Mouse (Mus musculus) heart, embryonic 15.5 days (tissue): ENCODE data around the gene Map7d1. TPM values are rescaled to one million over a fixed set of nuclear protein-coding genes. Genes with fewer than 3 reads are reported as not detected.
"Not testable (repeated sequence)": the region's sequence is repeated elsewhere in the genome, so short reads cannot be mapped to it uniquely, and the experiment has no call there.

Experiments
- ATAC-seq: fragments of 200-750 bp; cut with Nextera tagmentation; replicated peaks from 2 replicates; pipeline ENCODE4 v1.8.0; 2017; ENCODE audit warnings: low read depth, moderate TSS enrichment; ENCODE audit not compliant: insufficient number of reproducible peaks, insufficient read depth, low FRiP score
- H3K27ac ChIP-seq: fragments of 300-500 bp; sonication (generic); 2 replicates; pipeline ENCODE4 v1.5.1; 2015; ENCODE audit warnings: mild to moderate bottlenecking, inconsistent platforms
- H3K27me3 ChIP-seq: fragments of 300-500 bp; sonication (generic); 2 replicates; pipeline ENCODE4 v1.6.1; 2015; ENCODE audit warnings: inconsistent platforms
- H3K36me3 ChIP-seq: fragments of 300-500 bp; sonication (generic); 2 replicates; pipeline ENCODE4 v1.6.1; 2015; ENCODE audit warnings: mild to moderate bottlenecking, inconsistent platforms
- H3K4me1 ChIP-seq: fragments of 300-500 bp; sonication (generic); replicated peaks from 2 replicates; pipeline ENCODE4 v1.6.1; 2015; ENCODE audit warnings: inconsistent platforms
- H3K4me2 ChIP-seq: fragments of 300-500 bp; sonication (generic); 2 replicates; pipeline ENCODE4 v1.6.1; 2015; ENCODE audit warnings: inconsistent platforms, mild to moderate bottlenecking, moderate library complexity
- H3K4me3 ChIP-seq: fragments of 300-500 bp; sonication (generic); 2 replicates; pipeline ENCODE4 v1.5.1; 2015; ENCODE audit warnings: mild to moderate bottlenecking, inconsistent platforms
- H3K9ac ChIP-seq: fragments of 300-500 bp; sonication (generic); 2 replicates; pipeline ENCODE4 v1.6.1; 2015; ENCODE audit warnings: mild to moderate bottlenecking, inconsistent platforms
- H3K9me3 ChIP-seq: fragments of 300-500 bp; sonication (generic); replicated peaks from 2 replicates; pipeline ENCODE4 v1.6.1; 2016; ENCODE audit warnings: inconsistent platforms
- WGBS: fragments of 180-500 bp; shearing (Covaris S2); methylation state at CpG from one replicate; pipeline ENCODE4 v1.1.7; 2015; ENCODE audit warnings: mixed read lengths; 5-methylcytosine and 5-hydroxymethylcytosine counted together
- polyA plus RNA-seq: library from polyadenylated mRNA; unstranded; fragments of >200 nt; fragmentation: Nextera tagmentation; extraction: Ambion mirVana; gene quantifications from 2 replicates; pipeline ENCODE4 v1.2.1, GENCODE M21; 2015

Map7d1 gene
- polyA plus RNA-seq, 1 experiment from 2014 or later = 39.4 TPM

GRCm38 (mm10) chr4:126236467-126237280 lies 19.5 kb downstream of the Map7d1 start:
- Histone ChIP-seq H3K27me3 (no peaks in the 10 kb centered on the region), H3K4me1 (peaks cover 38% of the 10 kb centered on the region), H3K9me3 (no peaks in the 10 kb centered on the region), H3K27ac (peak overlapping the region; percentile 96), H3K4me3 (peak overlapping the region; percentile 3; the same call in 1 of the 2 replicates), H3K9ac (peak overlapping the region; percentile 27; the same call in 1 of the 2 replicates), H3K4me2 (peak overlapping the region; percentile 49), H3K36me3 (peaks cover 82% of the 10 kb centered on the region)
- WGBS = 49% methylated on average over 61 of the region's 63 CpGs
- ATAC-seq = no peak

- 81% methylated on average over 10 of the region's 10 CpGs for WGBS
- H3K36me3 ChIP-seq = peaks cover 82% of the 10 kb centered on the region
- no peak overlapping the region for H3K4me2 ChIP-seq
- 0 out of 2 replicates have a peak overlapping the region, but pooled peaks have one; percentile 20 for H3K27ac ChIP-seq
- peaks cover 36% of the 10 kb centered on the region for H3K4me1 ChIP-seq
- no peak for ATAC-seq
- H3K9me3 ChIP-seq = no peaks in the 10 kb centered on the region
- H3K9ac ChIP-seq = no peak overlapping the region
- no peak overlapping the region for H3K4me3 ChIP-seq
- no peaks in the 10 kb centered on the region for H3K27me3 ChIP-seq
Measured at GRCm38 (mm10) chr4:126235191-126235590, 21.0 kb downstream of the Map7d1 start.

GRCm38 (mm10) chr4:126234496-126235175 lies 21.5 kb downstream of the Map7d1 start:
- WGBS = 79% methylated on average over 18 of the region's 18 CpGs
- peaks cover 76% of the 10 kb centered on the region for H3K36me3 ChIP-seq
- H3K27ac ChIP-seq = 0 out of 2 replicates have a peak overlapping the region, but pooled peaks have one; percentile 20
- no peak for ATAC-seq
- no peaks in the 10 kb centered on the region for H3K9me3 ChIP-seq
- H3K4me3 ChIP-seq = no peak overlapping the region
- no peak overlapping the region for H3K9ac ChIP-seq
- H3K4me1 ChIP-seq = peaks cover 36% of the 10 kb centered on the region
- no peaks in the 10 kb centered on the region for H3K27me3 ChIP-seq
- H3K4me2 ChIP-seq = no peak overlapping the region

- H3K4me1 ChIP-seq = peaks cover 30% of the 10 kb centered on the region
- H3K4me2 ChIP-seq = no peak overlapping the region
- peaks cover 68% of the 10 kb centered on the region for H3K36me3 ChIP-seq
- no peaks in the 10 kb centered on the region for H3K9me3 ChIP-seq
- no peak overlapping the region for H3K4me3 ChIP-seq
- 90% methylated on average over 29 of the region's 29 CpGs for WGBS
- H3K9ac ChIP-seq = no peak overlapping the region
- H3K27me3 ChIP-seq = no peaks in the 10 kb centered on the region
- H3K27ac ChIP-seq = no peak overlapping the region
- ATAC-seq = no peak
Measured at GRCm38 (mm10) chr4:126233676-126234308, 22.4 kb downstream of the Map7d1 start.

- Histone ChIP-seq H3K9me3 (no peaks in the 10 kb centered on the region), H3K9ac (no peak overlapping the region), H3K4me1 (peaks cover 13% of the 10 kb centered on the region), H3K36me3 (peaks cover 45% of the 10 kb centered on the region), H3K4me2 (no peak overlapping the region), H3K27ac (no peak overlapping the region), H3K4me3 (no peak overlapping the region), H3K27me3 (no peaks in the 10 kb centered on the region)
- ATAC-seq = no peak
- WGBS = 70% methylated on average over 7 of the region's 7 CpGs
Measured at GRCm38 (mm10) chr4:126229900-126230299, 26.2 kb downstream of the Map7d1 start.

- peak overlapping the region; percentile 64; the same call in 1 of the 2 replicates for H3K4me2 ChIP-seq
- peak overlapping the region; percentile 63 for H3K27ac ChIP-seq
- H3K27me3 ChIP-seq = no peaks in the 10 kb centered on the region
- ATAC-seq = no peak
- no peak overlapping the region for H3K4me3 ChIP-seq
- H3K9ac ChIP-seq = no peak overlapping the region
- no peaks in the 10 kb centered on the region for H3K9me3 ChIP-seq
- H3K4me1 ChIP-seq = peaks cover 13% of the 10 kb centered on the region
- WGBS = 21% methylated on average over 5 of the region's 5 CpGs
- H3K36me3 ChIP-seq = peaks cover 28% of the 10 kb centered on the region
Measured at GRCm38 (mm10) chr4:126228144-126228543, 28.0 kb downstream of the Map7d1 start.

GRCm38 (mm10) chr4:126227077-126227761 lies 28.9 kb downstream of the Map7d1 start:
- Histone ChIP-seq H3K4me2 (peak overlapping the region; percentile 64), H3K27me3 (no peaks in the 10 kb centered on the region), H3K36me3 (peaks cover 18% of the 10 kb centered on the region), H3K4me3 (peak overlapping the region; percentile 38), H3K9me3 (no peaks in the 10 kb centered on the region), H3K27ac (peak overlapping the region; percentile 63), H3K4me1 (peaks cover 13% of the 10 kb centered on the region), H3K9ac (peak overlapping the region; percentile 5; the same call in 1 of the 2 replicates)
- peak; percentile 83 for ATAC-seq
- 7% methylated on average over 18 of the region's 18 CpGs for WGBS

- Histone ChIP-seq H3K4me2 (no peak overlapping the region), H3K9ac (no peak overlapping the region), H3K27me3 (no peaks in the 10 kb centered on the region), H3K9me3 (no peaks in the 10 kb centered on the region), H3K4me1 (peaks cover 13% of the 10 kb centered on the region), H3K36me3 (peaks cover 12% of the 10 kb centered on the region), H3K27ac (no peak overlapping the region), H3K4me3 (no peak overlapping the region)
- ATAC-seq = no peak
- WGBS = 44% methylated on average over 12 of the region's 12 CpGs
Measured at GRCm38 (mm10) chr4:126226640-126227039, 29.5 kb downstream of the Map7d1 start.

- Histone ChIP-seq H3K27me3 (no peaks in the 10 kb centered on the region), H3K27ac (no peak overlapping the region), H3K36me3 (no peaks in the 10 kb centered on the region), H3K4me1 (peaks cover 6% of the 10 kb centered on the region), H3K4me2 (no peak overlapping the region), H3K9ac (no peak overlapping the region), H3K9me3 (no peaks in the 10 kb centered on the region), H3K4me3 (no peak overlapping the region)
- WGBS = 82% methylated on average over 11 of the region's 11 CpGs
- no peak for ATAC-seq
Measured at GRCm38 (mm10) chr4:126222631-126223030, 33.5 kb downstream of the Map7d1 start.

GRCm38 (mm10) chr4:126220045-126220444 lies 36.1 kb downstream of the Map7d1 start:
- Histone ChIP-seq H3K9ac (no peak overlapping the region), H3K4me1 (peaks cover 3% of the 10 kb centered on the region; the same call in 1 of the 2 replicates), H3K4me2 (no peak overlapping the region), H3K27ac (no peak overlapping the region), H3K4me3 (no peak overlapping the region), H3K9me3 (no peaks in the 10 kb centered on the region), H3K36me3 (no peaks in the 10 kb centered on the region), H3K27me3 (no peaks in the 10 kb centered on the region)
- no peak for ATAC-seq
- 85% methylated on average over 10 of the region's 10 CpGs for WGBS

GRCm38 (mm10) chr4:126219540-126219939 lies 36.6 kb downstream of the Map7d1 start:
- H3K4me1 ChIP-seq, H3K4me3 ChIP-seq, H3K9ac ChIP-seq, H3K9me3 ChIP-seq, H3K27ac ChIP-seq, ATAC-seq, H3K36me3 ChIP-seq, H3K27me3 ChIP-seq, H3K4me2 ChIP-seq: not testable (repeated sequence)
- 59% methylated on average over 3 of the region's 3 CpGs for WGBS
